Mouse (Mus musculus) CH12.LX (cell line): ENCODE results near the gene Zmynd8.

Experiments used
- CTCF ChIP-seq, 2 experiments: IDR thresholded peaks in 1 of 2; conservative IDR thresholded peaks in 1 of 2; 2 replicates each; pipeline ENCODE4 v1.5.1; 2011 to 2012; ENCODE audit warnings: low read depth in 2 of 2, low read length in 2 of 2, improper control_type of control experiment in 1 of 2, inconsistent platforms in 1 of 2, mild to moderate bottlenecking in 1 of 2, moderate library complexity in 1 of 2
- POLR2A ChIP-seq: IDR thresholded peaks from 2 replicates; pipeline ENCODE4 v1.6.1; 2011; ENCODE audit warnings: low read depth, mild to moderate bottlenecking, improper control_type of control experiment, low read length
- ZC3H11A ChIP-seq: IDR thresholded peaks from 2 replicates; pipeline ENCODE4 v1.6.1; 2012; ENCODE audit warnings: low read depth, mild to moderate bottlenecking, inconsistent platforms, low read length, improper control_type of control experiment

DNA sequence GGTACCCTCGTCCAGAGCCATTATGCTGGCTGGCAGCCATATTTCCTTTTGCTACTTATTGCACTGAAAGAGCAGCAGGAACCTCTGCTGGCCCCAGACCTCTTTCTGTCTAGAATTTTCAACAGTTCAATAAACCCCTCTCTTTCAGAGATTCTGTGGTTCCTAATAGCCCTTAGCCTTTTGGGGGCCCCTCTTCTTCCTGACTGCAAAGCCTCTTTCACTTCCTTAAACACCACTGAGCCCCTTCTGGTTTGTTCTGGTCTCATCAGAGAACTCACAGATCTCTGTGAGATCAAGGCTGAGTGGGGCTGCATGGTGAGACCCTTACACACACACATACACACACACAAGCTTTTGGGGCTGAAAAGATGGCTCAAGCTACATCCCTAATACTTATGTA is 49.2 kb upstream of the Zmynd8 start:
- TF ChIP-seq ZC3H11A (no peak), CTCF (conservative IDR thresholded peaks at IDR 0.05 in 1 of 2, IDR thresholded peaks at IDR 0.05 in 1 of 2; ENCODE audit: low read depth in 2 of 2, low read length in 2 of 2) (no peak), POLR2A (no peak)
